Mouse (Mus musculus): ENCODE measurements at regions not wholly inside any gene's neighbourhood (a gene's known extent, or its start where the extent isn't known, plus 50 kb on each side); places are given as distances from the start of the nearest gene placed in this dataset.

DNA sequence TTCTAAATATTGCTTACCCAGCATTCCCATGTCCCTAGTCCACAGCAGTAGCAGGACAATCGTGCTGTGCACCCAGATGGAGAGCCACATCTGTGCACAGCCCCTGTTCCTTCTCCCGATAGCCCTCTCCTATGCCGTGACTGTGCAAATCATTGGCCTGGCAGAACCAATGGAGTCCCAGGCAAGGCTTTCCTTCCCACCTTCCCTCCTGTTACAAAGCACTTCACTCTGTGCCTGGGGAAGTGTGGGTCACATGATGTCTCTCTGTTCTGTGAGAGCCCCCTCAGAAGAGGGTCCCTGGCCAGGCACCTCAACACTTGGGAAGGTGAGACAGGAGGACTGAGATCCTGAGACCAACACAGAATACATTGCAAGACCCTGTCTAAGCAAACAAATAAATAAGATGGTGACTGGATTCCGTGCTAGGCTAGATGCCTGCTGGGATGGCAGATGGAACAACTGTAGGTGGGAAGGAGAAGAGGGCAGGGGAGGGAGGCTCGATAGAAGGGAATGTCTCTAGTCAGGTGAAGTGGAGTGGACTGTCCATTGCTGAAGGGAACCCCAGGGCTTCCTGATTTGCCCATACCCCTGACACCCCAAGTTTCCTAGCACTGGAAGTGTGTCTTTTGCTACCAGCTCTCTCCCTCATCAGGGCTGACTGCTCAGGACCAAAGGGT is 73.5 kb downstream of the Rassf10 start:
- TF ChIP-seq CTCF (IDR thresholded peaks at IDR 0.05; ENCODE audit: extremely low read depth, insufficient read depth, low read length) (no peak), POLR2A (IDR thresholded peaks at IDR 0.05; ENCODE audit: extremely low read depth, insufficient read depth, low read length) (no peak)
